Mouse (Mus musculus) ES-Bruce4 (cell line): ENCODE data around the gene Slc16a4.

Source experiments
- CTCF ChIP-seq: IDR thresholded peaks from one replicate; pipeline ENCODE4 v1.8.1; 2011; ENCODE audit warnings: low read depth, low read length
- POLR2A ChIP-seq: IDR thresholded peaks from one replicate; pipeline ENCODE4 v1.8.1; 2011; ENCODE audit warnings: low read length; ENCODE audit not compliant: insufficient read depth

- TF ChIP-seq CTCF, result no peak
- no peak for TF ChIP-seq POLR2A
Observed at GRCm38 (mm10) chr3:107295672-107296360, 4.8 kb downstream of the Slc16a4 start.
